Mouse (Mus musculus) erythroblast, embryonic 14.5 days (primary cell): Measurements from ENCODE around the gene 9530077C05Rik.

Source experiments
- GATA1 ChIP-seq: IDR thresholded peaks from 2 replicates; pipeline ENCODE4 v1.6.1; 2012; ENCODE audit warnings: low read length, inconsistent platforms, mixed read lengths
- TAL1 ChIP-seq: IDR thresholded peaks from 3 replicates; pipeline ENCODE4 v1.6.1; 2012; ENCODE audit warnings: low read length, inconsistent platforms, mixed read lengths

- no peak for TF ChIP-seq TAL1
- no peak for TF ChIP-seq GATA1
Measured at GRCm38 (mm10) chr9:22469643-22470042, 58.3 kb downstream of the 9530077C05Rik start, which contains the start of gene Rp9.
